Mouse (Mus musculus) liver, embryonic 16.5 days (tissue): ENCODE results near the gene Ubr4. TPM values are rescaled to one million over a fixed set of nuclear protein-coding genes. Genes with fewer than 3 reads are reported as not detected.

Experiments
- ATAC-seq: fragments of 200-750 bp; cut with Nextera tagmentation; 2 replicates; pipeline ENCODE4 v1.8.0; 2017; ENCODE audit warnings: low read depth, mild to moderate bottlenecking, moderate number of reproducible peaks, moderate library complexity
- H3K27ac ChIP-seq: fragments of 300-500 bp; sonication (generic); 2 replicates; pipeline ENCODE4 v1.5.1; 2014; ENCODE audit warnings: mild to moderate bottlenecking, low read length
- H3K27me3 ChIP-seq: fragments of 300-500 bp; sonication (generic); 2 replicates; pipeline ENCODE4 v1.6.1; 2014; ENCODE audit warnings: low read depth, low read length, mixed read lengths; ENCODE audit not compliant: control insufficient read depth, insufficient read depth
- H3K36me3 ChIP-seq: fragments of 300-500 bp; sonication (generic); 2 replicates; pipeline ENCODE4 v1.6.1; 2014; ENCODE audit warnings: mild to moderate bottlenecking; ENCODE audit not compliant: control insufficient read depth, insufficient read depth
- H3K4me1 ChIP-seq: fragments of 300-500 bp; sonication (generic); 2 replicates; pipeline ENCODE4 v1.6.1; 2014; ENCODE audit warnings: low read depth, low read length, mixed read lengths; ENCODE audit not compliant: control insufficient read depth
- H3K4me2 ChIP-seq: fragments of 300-500 bp; sonication (generic); 2 replicates; pipeline ENCODE4 v1.6.1; 2014; ENCODE audit warnings: low read depth, low read length, mixed read lengths
- H3K4me3 ChIP-seq: fragments of 300-500 bp; sonication (generic); 2 replicates; pipeline ENCODE4 v1.5.1; 2014; ENCODE audit warnings: low read depth, mild to moderate bottlenecking, low read length
- H3K9ac ChIP-seq: fragments of 300-500 bp; sonication (generic); 2 replicates; pipeline ENCODE4 v1.6.1; 2014; ENCODE audit warnings: low read depth, low read length
- H3K9me3 ChIP-seq: fragments of 300-500 bp; sonication (generic); replicated peaks from 2 replicates; pipeline ENCODE4 v1.6.1; 2016; ENCODE audit warnings: low read length; ENCODE audit not compliant: control insufficient read depth
- WGBS: fragments of 180-500 bp; shearing (Covaris S2); extraction: QIAGEN DNeasy Blood & Tissue Kit; methylation state at CpG from one replicate; pipeline ENCODE4 v1.1.7; 2014; ENCODE audit not compliant: insufficient replicate concordance; 5-methylcytosine and 5-hydroxymethylcytosine counted together
- polyA plus RNA-seq: library from polyadenylated mRNA; unstranded; fragments of >200 nt; fragmentation: Nextera tagmentation; extraction: Ambion mirVana; gene quantifications from 2 replicates; pipeline ENCODE4 v1.2.1, GENCODE M21; 2015

Ubr4 gene
- polyA plus RNA-seq, 1 experiment from 2014 or later, result 42.9 TPM

DNA sequence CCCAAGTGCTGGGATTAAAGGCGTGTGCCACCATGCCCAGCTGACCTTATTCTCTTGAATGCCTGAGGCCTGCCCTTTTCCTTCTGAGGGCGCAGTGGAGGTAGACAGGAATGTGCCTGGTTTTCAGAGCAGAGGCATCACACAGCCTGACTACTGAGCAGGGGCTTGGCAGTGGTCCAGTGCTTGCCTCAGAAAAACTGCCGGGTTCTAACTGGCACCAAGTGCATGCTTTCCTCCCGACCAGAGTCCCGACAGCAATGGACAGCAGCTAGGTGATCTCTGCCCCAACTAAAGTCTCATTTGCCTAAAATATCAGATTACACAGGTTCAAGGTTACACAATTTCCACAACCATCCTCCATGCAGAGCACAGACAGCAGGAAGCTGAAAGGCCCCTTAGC, 8.7 kb upstream of the Ubr4 start:
- no peak overlapping the region for H3K4me3 ChIP-seq
- no peak overlapping the region for H3K4me2 ChIP-seq
- 60% methylated on average over 5 of the region's 5 CpGs for WGBS
- H3K9ac ChIP-seq, result no peak overlapping the region
- H3K9me3 ChIP-seq, result no peaks in the 10 kb centered on the region
- H3K27ac ChIP-seq, result peak overlapping the region; percentile 53
- ATAC-seq, result peak; percentile 47
- peaks cover 4% of the 10 kb centered on the region for H3K4me1 ChIP-seq
- H3K27me3 ChIP-seq, result no peaks in the 10 kb centered on the region
- peaks cover 17% of the 10 kb centered on the region for H3K36me3 ChIP-seq

DNA sequence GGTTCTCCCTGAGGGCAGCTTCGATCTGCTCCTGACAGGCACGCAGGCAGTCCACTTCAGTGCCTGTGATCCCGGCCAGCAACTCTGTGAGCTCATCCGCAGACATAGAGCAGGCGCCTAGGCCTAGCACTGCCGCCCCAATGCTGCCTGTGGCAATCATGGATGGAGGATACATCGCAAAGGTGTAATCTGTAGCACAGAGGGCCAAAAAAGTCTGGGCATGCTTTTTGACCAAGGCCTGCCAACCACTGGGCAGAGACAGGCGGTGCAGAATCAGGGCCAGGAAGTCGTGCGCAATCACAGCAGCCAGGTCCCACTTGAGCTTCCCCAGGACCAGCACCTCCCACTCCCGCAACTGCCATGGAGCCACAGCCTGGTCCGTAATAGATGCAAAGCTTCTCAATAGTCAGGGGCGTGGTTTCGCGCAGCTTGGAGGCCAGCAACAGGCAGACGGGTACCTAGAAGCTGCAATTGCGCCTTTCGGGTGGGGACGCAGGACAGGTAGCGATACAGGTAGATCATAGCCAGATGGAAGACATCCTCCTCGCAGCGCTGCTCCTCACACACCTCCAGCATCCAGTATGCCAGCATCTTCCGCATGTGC, 6.9 kb upstream of the Ubr4 start:
- Histone ChIP-seq H3K27me3 (no peaks in the 10 kb centered on the region), H3K4me3 (no peak overlapping the region), H3K4me1 (peaks cover 7% of the 10 kb centered on the region), H3K4me2 (no peak overlapping the region), H3K9ac (no peak overlapping the region), H3K27ac (no peak overlapping the region), H3K9me3 (no peaks in the 10 kb centered on the region), H3K36me3 (peaks cover 25% of the 10 kb centered on the region)
- no peak for ATAC-seq
- WGBS, result 77% methylated on average over 23 of the region's 23 CpGs

DNA sequence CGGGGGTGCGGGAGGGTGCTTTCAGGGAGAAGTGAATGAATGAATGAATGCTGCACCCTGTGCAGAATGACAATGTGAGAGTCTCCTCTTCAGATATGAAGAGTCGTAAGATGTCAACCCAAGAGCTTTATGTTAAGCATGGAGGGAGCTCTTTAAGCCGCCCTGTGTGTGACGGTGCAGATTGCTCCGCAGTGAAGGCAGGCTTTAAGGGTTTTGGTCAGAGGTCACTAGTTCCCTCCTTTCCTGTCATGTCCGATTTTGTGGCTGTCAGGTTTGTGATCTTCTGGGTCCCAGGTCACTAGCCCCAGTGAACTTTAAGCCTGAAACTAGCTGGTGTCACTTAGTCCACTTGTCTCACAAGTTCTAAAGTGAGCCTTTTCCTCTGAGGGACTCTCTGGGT, 423 bp downstream of the Ubr4 start:
- Histone ChIP-seq H3K4me2 (peak overlapping the region; percentile 99), H3K27me3 (no peaks in the 10 kb centered on the region), H3K4me1 (peaks cover 30% of the 10 kb centered on the region), H3K9me3 (no peaks in the 10 kb centered on the region), H3K9ac (peak overlapping the region; percentile 91), H3K36me3 (peaks cover 31% of the 10 kb centered on the region), H3K27ac (peak overlapping the region; percentile 97), H3K4me3 (peak overlapping the region; percentile 93)
- ATAC-seq, result peak; percentile 36
- under 1% methylated on average over 7 of the region's 7 CpGs for WGBS

DNA sequence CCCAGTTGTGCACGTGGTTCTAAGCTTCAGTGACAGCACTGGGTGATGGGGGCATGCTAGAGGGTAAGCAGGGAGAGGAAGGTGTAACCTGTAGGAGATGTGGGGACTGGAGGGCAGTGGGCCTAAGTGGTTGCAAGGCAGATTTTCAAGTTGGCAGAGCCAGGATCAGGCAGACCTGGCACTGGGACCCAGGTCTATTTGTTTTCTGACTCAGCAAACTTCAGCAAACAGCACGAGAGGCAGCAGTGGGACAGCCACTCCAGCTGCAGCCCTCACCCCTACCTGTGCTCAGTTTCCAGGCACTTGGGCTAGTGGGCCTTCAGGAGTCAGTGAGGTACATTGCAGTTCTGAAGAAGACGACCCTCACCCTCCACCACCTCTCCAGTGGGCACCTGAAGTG, 4.8 kb downstream of the Ubr4 start:
- H3K4me3 ChIP-seq, result no peak overlapping the region
- H3K4me1 ChIP-seq, result peaks cover 40% of the 10 kb centered on the region
- ATAC-seq, result no peak
- 78% methylated on average over 3 of the region's 3 CpGs for WGBS
- H3K27me3 ChIP-seq, result no peaks in the 10 kb centered on the region
- H3K9ac ChIP-seq, result no peak overlapping the region
- H3K4me2 ChIP-seq, result no peak overlapping the region
- H3K36me3 ChIP-seq, result peaks cover 36% of the 10 kb centered on the region
- H3K9me3 ChIP-seq, result no peaks in the 10 kb centered on the region
- H3K27ac ChIP-seq, result no peak overlapping the region

DNA sequence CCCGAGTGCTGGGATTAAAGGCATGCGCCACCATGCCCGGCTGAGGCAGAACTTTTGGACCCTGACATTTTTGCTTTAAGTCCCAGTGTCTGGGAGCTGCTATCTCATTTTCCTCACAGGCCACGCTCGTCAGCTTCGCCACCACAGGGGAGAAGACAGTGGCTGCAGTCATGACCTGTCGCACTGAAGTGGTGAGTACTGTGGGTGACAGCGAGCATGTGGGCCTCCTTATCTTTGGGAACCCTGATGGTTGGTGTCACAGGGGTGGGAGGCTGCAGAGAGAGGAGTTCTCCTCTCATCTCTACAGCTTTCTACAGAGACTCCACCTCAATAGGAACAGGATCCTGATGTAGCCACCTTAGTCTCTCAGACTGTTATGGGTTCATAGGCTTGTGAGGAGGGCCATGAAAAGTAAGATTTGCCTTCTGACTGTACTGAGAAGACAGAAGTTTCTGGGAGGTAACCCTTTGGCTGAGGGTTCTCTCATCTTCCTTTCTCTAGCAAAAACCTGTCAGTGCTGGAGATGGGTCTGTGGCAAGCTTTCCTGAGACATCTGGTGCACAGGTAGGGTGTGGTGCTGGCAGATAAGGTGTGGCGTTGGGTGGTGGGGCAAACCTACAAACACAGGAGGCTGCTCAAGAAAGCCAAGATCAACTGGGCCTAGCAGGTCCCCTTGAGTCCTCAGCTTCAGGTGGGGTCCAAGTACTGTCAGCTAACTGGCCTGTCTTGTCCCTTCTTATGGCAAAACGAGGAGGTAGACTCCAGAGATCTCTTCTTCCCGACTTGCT, 8.5 kb downstream of the Ubr4 start:
- WGBS, result 36% methylated on average over 11 of the region's 11 CpGs
- Histone ChIP-seq H3K27me3 (no peaks in the 10 kb centered on the region), H3K36me3 (peaks cover 55% of the 10 kb centered on the region), H3K4me3 (peak overlapping the region; percentile 24), H3K9me3 (no peaks in the 10 kb centered on the region), H3K4me2 (peak overlapping the region; percentile 56), H3K9ac (peak overlapping the region; percentile 47), H3K27ac (peak overlapping the region; percentile 90), H3K4me1 (peaks cover 27% of the 10 kb centered on the region)
- ATAC-seq, result peak; percentile 90

DNA sequence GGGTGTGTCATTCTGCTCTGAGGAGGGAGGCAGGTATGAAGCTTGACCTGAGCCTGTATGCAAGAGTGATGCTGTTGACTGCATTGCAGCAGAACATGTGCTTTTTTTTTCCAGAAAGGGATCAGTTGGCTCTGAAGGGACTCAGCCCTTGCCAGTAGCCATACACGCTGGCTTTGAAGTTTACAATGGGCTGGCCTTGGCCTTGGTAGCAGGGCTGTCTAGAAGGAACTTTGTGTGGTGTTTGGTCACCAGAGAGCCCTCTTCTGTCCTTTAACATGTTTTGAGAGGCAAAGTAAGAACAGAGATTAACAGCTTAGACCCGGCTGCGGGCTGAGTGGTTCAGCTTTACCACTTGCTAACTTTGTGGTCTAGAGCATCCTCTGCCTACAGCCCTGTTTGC, 14.9 kb downstream of the Ubr4 start:
- H3K4me1 ChIP-seq, result no peaks in the 10 kb centered on the region
- no peaks in the 10 kb centered on the region for H3K27me3 ChIP-seq
- ATAC-seq, result no peak
- no peaks in the 10 kb centered on the region for H3K9me3 ChIP-seq
- 82% methylated on average over 3 of the region's 3 CpGs for WGBS
- H3K36me3 ChIP-seq, result peaks cover 67% of the 10 kb centered on the region
- no peak overlapping the region for H3K27ac ChIP-seq
- H3K4me2 ChIP-seq, result no peak overlapping the region
- H3K9ac ChIP-seq, result no peak overlapping the region
- no peak overlapping the region for H3K4me3 ChIP-seq

DNA sequence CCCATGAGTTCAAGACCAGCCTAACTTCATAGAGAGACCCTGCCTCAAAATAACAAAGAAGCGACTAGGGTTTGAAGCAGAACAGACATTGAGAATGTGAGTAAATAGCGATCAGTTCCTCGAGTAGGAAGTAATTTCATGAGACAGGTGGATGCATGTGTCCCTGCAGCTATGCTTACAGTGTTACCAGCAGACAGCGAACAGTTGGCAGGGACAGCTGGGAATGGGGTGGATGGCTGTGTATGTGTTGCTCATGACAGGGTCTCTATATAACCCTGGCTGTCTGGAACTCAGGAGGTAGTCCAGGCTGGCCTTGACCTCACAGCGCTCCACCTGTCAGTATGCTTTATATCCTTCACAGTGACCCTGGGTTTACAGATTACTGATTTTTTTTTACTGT, 15.6 kb downstream of the Ubr4 start:
- no peak overlapping the region for H3K27ac ChIP-seq
- no peak for ATAC-seq
- H3K4me3 ChIP-seq, result no peak overlapping the region
- H3K4me2 ChIP-seq, result no peak overlapping the region
- H3K27me3 ChIP-seq, result no peaks in the 10 kb centered on the region
- H3K9ac ChIP-seq, result no peak overlapping the region
- no peaks in the 10 kb centered on the region for H3K9me3 ChIP-seq
- no peaks in the 10 kb centered on the region for H3K4me1 ChIP-seq
- H3K36me3 ChIP-seq, result peaks cover 65% of the 10 kb centered on the region
- 89% methylated on average over 5 of the region's 5 CpGs for WGBS

DNA sequence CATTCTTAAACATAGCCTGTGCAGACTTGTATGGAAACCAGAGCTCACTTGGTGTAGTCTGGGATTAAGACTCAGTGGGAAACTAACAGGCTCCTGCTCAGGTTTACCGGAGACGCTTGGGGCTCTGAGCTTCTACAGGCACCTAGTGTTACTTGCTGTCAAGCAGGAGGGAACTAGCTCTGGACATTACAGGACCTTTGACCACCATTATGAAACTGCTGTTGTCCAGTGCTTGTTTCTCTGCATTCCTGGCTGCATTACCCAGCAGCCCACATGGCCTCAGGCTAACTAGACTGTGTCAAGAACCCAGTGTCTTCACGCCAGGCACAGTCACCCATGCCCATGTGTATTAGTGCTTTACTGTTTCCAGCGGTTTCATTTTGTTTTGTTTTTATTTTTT, 20.7 kb downstream of the Ubr4 start:
- H3K4me3 ChIP-seq, result no peak overlapping the region
- H3K4me1 ChIP-seq, result no peaks in the 10 kb centered on the region; the same call in 1 of the 2 replicates
- no peak overlapping the region for H3K4me2 ChIP-seq
- 76% methylated on average over 4 of the region's 4 CpGs for WGBS
- no peaks in the 10 kb centered on the region for H3K9me3 ChIP-seq
- H3K36me3 ChIP-seq, result peaks cover 53% of the 10 kb centered on the region
- ATAC-seq, result peak; percentile 72
- no peak overlapping the region for H3K9ac ChIP-seq
- peak overlapping the region; percentile 18 for H3K27ac ChIP-seq
- no peaks in the 10 kb centered on the region for H3K27me3 ChIP-seq

DNA sequence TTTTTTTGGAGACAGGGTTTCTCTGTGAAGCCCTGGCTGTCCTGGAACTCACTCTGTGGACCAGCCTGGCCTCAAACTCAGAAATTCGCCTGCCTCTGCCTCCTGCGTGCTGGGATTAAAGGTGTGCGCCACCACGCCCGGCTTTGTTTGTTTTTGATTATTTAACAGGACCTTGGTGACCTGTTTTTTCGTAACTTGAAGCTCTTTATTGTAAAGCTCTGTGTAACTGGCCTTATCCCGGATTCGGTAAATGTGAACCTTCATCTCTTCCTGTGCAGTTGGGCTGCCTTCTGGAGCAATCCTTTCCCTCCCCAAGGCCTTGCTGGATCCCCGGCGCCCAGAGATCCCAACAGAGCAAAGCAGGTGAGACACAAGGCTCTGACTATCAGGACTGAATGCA, 21.1 kb downstream of the Ubr4 start:
- peaks cover 49% of the 10 kb centered on the region for H3K36me3 ChIP-seq
- ATAC-seq, result 0 out of 2 replicates have a peak, but pooled peaks have one; percentile 15
- no peaks in the 10 kb centered on the region for H3K27me3 ChIP-seq
- no peak overlapping the region for H3K4me3 ChIP-seq
- 69% methylated on average over 10 of the region's 10 CpGs for WGBS
- H3K9ac ChIP-seq, result no peak overlapping the region
- H3K9me3 ChIP-seq, result no peaks in the 10 kb centered on the region
- H3K27ac ChIP-seq, result peak overlapping the region; percentile 18
- no peak overlapping the region for H3K4me2 ChIP-seq
- H3K4me1 ChIP-seq, result no peaks in the 10 kb centered on the region; the same call in 1 of the 2 replicates
